Mouse (Mus musculus) lung, postnatal 10 days (tissue): ENCODE data around the gene Hist3h2ba.

Experiments used
- DNase-seq: peaks from one replicate; pipeline ENCODE4 v3.0.0; 2021

Hist3h2ba gene

GRCm38 (mm10) chr11:58990141-58990540 is 41.4 kb downstream of the Hist3h2ba start:
- DNase-seq: no peak

DNA sequence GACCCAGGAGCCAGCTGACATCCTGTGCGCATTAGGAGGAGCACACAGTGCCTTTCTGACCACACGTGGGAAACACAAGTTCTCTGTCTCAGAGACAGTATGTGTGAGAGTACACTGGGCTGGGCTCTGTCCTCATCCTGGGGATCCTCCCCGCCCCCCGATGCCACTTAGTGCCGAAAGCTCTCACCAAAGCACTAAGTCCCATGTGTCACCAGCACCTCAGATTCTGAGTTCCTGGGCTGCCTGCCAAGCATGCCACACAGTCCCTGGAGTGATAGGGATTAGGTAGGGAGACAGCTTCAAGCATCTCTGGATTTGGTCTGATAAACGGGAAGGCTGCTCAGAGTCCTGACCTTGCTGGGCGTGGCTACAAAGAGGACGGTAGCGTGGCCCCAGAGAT is 42.1 kb downstream of the Hist3h2ba start:
- DNase-seq: no peak

DNA sequence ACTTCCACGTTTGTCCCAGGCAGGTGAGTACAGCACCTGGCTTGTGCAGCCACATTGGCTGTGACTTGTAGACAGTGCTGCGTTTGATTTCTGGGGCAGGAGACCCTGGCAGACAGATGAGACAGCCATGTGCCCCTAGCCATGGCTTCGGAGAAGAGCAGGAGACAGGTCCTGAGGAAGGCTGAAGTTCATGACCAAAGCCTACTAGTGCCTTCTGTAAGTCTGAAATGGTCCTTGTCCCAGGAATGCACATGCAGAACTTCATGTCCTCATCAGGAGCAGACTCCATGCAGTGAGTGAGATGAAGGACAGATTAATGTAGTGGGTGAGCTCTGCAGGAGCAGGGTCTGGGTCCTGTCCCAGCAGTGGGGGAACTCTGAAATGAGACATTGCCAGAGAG is 43.2 kb downstream of the Hist3h2ba start:
- DNase-seq: no peak

- no peak for DNase-seq
Observed at GRCm38 (mm10) chr11:58993091-58993670, 44.5 kb downstream of the Hist3h2ba start.

- DNase-seq: peak; percentile 69
Observed at GRCm38 (mm10) chr11:58994337-58994826, 45.7 kb downstream of the Hist3h2ba start.

DNA sequence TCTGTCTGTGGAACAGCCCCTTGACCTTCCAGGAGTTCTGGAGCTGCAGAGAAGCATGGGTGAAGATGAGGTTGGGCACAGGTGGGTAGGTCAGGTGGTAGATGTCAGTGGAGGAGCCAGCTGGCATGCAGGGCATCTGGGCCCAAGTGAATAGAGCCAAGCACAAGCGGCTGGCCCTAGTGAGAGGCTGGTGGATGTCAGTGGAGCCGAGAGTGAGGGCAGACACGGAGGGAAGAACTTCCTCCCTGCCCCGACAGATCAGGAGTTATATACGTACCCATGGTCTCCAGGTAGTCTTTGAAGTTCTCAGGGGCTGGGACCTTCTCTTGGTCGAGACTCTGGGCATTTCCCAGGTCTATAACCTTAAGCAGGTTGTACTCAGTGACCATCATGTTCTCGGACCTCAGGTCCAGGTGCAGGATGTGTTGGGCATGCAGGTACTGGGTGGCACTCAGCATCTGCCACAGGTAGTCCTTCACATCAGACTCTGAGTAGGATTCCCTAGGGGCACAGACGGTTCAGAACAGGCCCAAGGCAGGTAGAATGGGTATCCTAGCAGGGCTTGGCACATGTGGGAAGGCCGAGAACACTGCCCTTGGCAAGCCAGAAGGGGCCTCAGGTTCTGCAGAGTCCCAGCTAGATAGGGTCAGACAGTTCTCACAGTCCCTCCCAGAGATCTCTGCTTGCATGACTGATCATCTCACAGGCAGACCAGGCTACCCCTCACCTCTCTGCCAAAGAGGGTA is 46.5 kb downstream of the Hist3h2ba start:
- DNase-seq: no peak

GRCm38 (mm10) chr11:58995807-58996370 is 47.2 kb downstream of the Hist3h2ba start:
- DNase-seq: peak; percentile 46

DNA sequence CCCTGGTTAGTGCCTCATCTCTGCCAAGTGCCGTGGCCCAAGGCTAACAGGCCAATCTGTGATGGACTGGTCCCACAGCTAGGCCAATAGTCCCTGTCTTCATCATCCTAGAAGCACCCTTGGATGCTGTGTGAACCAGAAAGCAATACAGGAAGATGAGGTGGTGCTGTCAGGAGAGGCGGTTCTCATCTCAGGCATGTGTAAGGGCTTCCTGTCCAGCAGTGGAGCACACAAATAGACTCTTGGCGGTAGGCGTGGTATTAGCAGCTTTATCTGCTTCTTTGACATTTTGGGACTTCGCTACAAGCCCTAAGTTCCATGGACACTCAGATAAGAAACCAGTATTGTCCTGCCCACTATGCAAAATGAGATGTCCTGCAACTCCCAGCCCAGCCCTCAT is 48.8 kb downstream of the Hist3h2ba start:
- no peak for DNase-seq
